Mouse (Mus musculus): ENCODE data around the gene C2cd4d.

Gene C2cd4d

GRCm38 (mm10) chr3:94362138-94362537 is at the start of gene C2cd4d:
C2cd4d (plus strand) TSS chr3:94362438.
- no peak for DNase-seq (ENCODE audit: extremely low read depth, low read depth)

DNA sequence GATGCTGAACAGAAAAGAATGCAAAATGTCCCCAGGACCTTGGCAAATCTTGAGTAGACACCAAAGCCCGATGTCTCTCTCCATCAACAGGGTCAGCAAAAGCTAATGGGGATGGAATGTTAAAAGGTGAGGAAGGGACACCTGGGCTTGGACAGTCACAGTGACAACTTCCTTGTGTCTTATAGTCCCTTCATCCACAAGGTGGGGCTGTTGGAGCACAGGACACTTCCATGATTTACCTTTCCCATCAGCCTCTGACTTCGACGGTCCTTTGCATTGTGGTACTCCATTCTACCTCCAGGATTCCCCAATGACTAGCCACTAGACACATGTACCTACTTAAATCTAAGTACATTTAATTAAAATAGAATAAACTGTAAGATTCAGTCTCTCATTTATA is 33.6 kb upstream of the C2cd4d start:
- DNase-seq (ENCODE audit: extremely low read depth, low read depth) = no peak

DNA sequence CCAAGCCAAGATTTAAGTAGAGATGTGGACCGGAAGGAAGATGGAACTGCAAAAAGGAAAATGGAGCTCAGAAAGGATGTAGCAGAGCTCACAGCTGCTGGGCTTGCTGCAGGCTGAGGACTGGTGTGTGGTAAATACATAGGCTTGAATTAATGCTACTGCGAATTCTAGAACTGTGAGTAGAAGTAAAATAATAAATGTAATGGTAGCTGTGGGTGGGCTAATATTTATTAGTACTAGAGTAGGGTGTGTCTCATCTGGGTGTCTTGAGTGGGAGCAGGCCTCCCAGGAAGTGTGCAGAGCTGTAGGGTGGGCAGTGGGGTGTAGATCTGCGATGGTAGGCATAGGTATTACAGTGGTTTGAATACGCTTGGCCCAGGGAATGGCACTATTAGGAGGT is 27.8 kb upstream of the C2cd4d start:
- DNase-seq (ENCODE audit: extremely low read depth, low read depth) = no peak

GRCm38 (mm10) chr3:94338522-94338921 is 23.7 kb upstream of the C2cd4d start:
- DNase-seq (ENCODE audit: extremely low read depth, low read depth) = no peak

DNA sequence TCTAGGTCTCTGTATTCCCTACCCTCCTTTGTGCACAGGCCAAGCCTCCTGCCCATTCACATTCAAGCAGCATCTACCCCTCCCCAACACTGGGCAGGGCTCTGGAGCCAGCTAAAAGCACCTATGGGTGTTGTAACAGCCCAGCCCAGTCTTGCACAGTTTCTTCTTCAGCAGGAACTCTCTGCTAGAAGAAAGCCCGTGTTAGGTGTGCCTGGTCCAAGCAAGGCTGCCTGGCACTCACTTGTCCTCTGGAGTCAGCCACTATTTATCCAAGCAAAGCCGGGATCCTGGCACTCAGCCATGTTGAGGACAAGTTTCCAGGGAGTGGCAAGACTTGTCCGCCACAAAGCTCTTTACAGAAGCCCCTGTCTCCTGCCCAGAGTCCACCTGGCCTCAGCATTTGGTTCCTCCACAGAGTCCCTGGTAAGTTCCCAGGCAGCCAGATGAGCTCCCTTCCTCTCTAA is 20.2 kb upstream of the C2cd4d start, which contains the start of gene Them5:
Gene Them5 (plus strand): TSS at position 141 of the 464 bp plus-strand sequence.
- no peak for DNase-seq (ENCODE audit: extremely low read depth, low read depth)

- DNase-seq (ENCODE audit: extremely low read depth, low read depth) = no peak
These were observed 19.7 kb upstream of the C2cd4d start for GRCm38 (mm10) chr3:94342552-94342951.

GRCm38 (mm10) chr3:94344182-94344581 is 18.1 kb upstream of the C2cd4d start:
- DNase-seq (ENCODE audit: extremely low read depth, low read depth) = no peak

DNA sequence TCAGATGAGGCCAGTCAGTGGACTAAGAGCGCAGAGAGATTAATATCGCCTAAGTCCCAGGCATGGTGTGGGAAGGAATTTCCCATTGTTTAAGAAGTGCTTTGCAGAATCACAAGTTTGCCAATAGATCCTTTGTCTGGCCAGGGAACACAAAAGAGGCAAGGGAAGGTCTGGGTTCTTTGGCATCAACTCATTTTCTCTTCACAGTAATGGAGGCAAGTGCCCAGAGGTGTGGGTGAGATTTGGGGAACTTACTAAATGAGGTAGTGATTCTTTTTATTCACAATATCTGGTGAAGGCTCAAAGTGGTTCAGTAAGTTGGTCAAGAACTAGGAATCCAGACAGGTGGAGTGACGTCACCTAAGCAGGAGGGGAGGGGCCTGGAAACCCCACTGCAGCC is 17.3 kb upstream of the C2cd4d start:
- DNase-seq (ENCODE audit: extremely low read depth, low read depth) = no peak

DNA sequence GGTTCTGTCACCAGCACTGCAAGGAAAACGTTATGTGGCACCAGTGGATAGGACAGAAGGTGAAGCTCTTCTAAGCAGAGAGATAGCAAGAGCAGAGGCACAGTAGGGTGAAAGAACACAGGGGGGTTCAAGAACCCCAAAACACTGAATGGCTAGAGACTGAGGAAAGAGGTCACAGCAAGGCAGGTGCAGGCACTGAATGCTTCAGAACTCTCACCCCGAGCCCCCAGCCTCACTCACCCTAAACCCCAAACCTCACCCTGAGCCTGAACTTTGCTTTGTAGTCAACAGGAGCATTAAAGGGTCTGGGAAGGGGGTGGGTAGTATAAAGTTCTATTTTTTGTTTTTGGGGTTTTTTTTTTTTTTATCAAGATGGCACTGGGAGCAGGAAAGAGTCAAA is 14.1 kb upstream of the C2cd4d start:
- no peak for DNase-seq (ENCODE audit: extremely low read depth, low read depth)

GRCm38 (mm10) chr3:94360812-94361211 is 1.4 kb upstream of the C2cd4d start:
- DNase-seq (ENCODE audit: extremely low read depth, low read depth) = no peak

- no peak for DNase-seq (ENCODE audit: extremely low read depth, low read depth)
These were observed 1.3 kb downstream of the C2cd4d start for GRCm38 (mm10) chr3:94363291-94364153.

GRCm38 (mm10) chr3:94364154-94364526 is 1.9 kb downstream of the C2cd4d start:
- DNase-seq (ENCODE audit: extremely low read depth, low read depth) = no peak

- DNase-seq (ENCODE audit: extremely low read depth, low read depth) = peak; percentile 69
These were observed 4.5 kb downstream of the C2cd4d start for GRCm38 (mm10) chr3:94366761-94367160.

- no peak for DNase-seq (ENCODE audit: extremely low read depth, low read depth)
These were observed 5.3 kb downstream of the C2cd4d start for GRCm38 (mm10) chr3:94367511-94367910.

DNA sequence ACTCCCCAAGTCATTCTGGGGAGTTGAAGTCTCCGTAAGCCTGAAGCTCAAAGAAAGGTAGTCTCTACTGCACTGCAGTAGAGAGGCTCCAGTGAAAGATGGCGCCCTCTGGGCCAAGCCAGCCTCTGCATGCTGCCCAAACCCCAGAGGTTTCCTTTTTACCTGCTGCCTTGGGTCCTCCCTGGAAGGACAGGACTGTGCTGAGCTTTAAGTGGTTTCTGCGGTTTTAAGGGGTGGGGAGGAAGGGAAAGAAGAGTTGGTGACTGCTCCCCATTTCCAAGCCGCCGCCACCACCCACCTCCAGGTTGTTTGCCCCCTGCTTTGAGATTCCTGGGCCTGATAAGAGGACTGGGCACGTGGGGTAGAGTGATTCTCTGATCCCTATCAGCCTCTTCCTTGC is 6.4 kb downstream of the C2cd4d start:
- DNase-seq (ENCODE audit: extremely low read depth, low read depth) = no peak

DNA sequence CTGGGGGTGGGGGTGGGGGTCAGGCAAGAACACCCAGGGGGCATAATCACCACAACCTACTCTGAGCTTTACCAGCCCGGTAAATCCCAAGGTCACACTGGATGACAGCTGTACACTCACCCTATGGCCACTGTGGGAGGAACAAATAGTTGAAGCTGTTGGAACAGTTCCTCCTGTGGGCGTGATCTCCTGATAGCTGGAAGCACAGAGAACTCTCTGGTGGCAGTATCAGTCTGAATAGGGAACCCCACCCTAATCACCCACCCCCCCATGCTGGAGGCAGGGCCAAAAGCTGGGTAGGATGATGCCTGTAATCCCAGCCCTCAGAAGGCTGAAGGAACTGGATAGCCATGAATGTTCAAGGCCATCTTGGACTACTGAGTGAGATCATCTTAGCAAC is 7.5 kb downstream of the C2cd4d start:
- DNase-seq (ENCODE audit: extremely low read depth, low read depth) = peak; percentile 56

DNA sequence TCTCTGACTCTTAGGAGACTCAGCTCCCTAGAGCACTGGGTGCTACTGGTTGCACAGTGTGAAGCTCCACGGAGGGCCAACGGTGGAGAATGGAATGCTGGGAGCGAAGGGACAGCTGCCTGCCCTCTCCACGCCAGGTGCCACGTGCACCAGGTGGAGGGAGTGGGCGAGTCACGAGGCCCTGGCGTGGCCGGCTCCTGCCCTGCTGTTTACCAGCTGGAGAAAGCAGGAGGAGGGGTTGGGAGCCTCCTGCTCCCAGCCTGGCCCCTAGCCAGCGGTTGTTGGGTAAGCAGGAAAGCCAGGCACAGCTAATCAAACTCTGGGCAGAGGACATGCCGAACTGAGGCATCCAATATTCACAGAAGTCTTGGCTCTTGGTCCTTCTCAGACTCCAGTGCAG is 9.4 kb downstream of the C2cd4d start:
- DNase-seq (ENCODE audit: extremely low read depth, low read depth) = no peak

- DNase-seq (ENCODE audit: extremely low read depth, low read depth) = no peak
These were observed 9.8 kb downstream of the C2cd4d start for GRCm38 (mm10) chr3:94372038-94372437.

- DNase-seq (ENCODE audit: extremely low read depth, low read depth) = no peak
These were observed 10.4 kb downstream of the C2cd4d start, which contains the start of gene Rorc for GRCm38 (mm10) chr3:94372641-94373040. Rorc (plus strand) TSS chr3:94372794.

DNA sequence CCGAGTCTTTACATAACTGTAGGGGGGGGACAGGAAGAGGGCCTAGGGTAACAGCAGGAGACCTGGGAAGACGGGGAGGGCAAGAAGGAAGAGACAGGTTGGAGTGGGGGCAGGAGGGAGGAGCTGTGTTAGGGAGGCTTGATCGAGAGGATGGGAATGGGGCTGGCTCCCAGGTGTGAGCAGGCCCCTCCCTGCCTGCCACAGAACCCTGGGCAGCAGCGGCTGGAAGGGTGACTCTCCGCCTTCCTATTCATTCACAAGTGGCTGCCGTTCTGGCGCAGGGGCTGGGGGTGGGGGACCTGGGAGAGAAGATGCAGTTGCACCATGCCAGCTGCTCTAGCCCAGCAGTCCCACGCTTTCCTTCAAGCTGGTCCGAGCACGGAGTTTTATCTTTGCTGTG is 10.9 kb downstream of the C2cd4d start:
- DNase-seq (ENCODE audit: extremely low read depth, low read depth) = no peak

GRCm38 (mm10) chr3:94373597-94374011 is 11.4 kb downstream of the C2cd4d start:
- no peak for DNase-seq (ENCODE audit: extremely low read depth, low read depth)

GRCm38 (mm10) chr3:94374636-94375035 is 12.4 kb downstream of the C2cd4d start:
- DNase-seq (ENCODE audit: extremely low read depth, low read depth) = no peak

DNA sequence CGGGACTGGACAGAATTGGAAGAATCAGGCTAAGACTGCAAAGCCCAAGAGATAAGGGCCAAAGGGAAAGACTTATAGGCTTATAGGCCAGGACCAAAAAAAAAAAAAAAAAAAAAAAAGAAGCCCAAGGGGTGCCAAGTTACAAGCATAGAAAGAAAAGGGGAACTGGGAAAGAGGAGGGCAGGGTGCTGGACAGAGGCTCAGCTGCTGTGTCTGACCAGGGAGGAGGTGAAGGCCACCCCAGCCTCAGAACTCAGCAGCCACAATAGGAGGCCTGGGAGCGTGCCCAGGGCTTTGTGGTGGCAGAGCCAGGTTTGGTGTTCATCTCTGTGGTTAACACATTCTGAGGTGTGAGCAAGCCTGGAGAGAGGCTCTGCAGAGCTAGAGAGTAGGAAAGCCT is 12.9 kb downstream of the C2cd4d start:
- DNase-seq (ENCODE audit: extremely low read depth, low read depth) = no peak

Data from MEL-GATA-1-ER (cell line).